Mouse (Mus musculus): Measurements from ENCODE around the gene Hdac9. TPM values are rescaled to one million over a fixed set of nuclear protein-coding genes. Genes with fewer than 3 reads are reported as not detected.
"Not testable (repeated sequence)": the region's sequence is repeated elsewhere in the genome, so short reads cannot be mapped to it uniquely, and the experiment has no call there.

Hdac9 gene
- total RNA-seq, 2 experiments from 2014 or later, result 46.3 to 47.5 TPM

GRCm38 (mm10) chr12:34173036-34173435 lies 743.9 kb downstream of the Hdac9 start:
- intact Hi-C loops (cut with DNase I), result no loop called here
- no peak for DNase-seq

GRCm38 (mm10) chr12:34170601-34171000 lies 746.3 kb downstream of the Hdac9 start:
- intact Hi-C loops (cut with DNase I), result no loop called here
- no peak for DNase-seq

GRCm38 (mm10) chr12:34165674-34166073 lies 751.2 kb downstream of the Hdac9 start:
- no peak for DNase-seq
- intact Hi-C loops (cut with DNase I), result no loop called here

- intact Hi-C loops (cut with DNase I), result no loop called here
- no peak for DNase-seq
Observed at GRCm38 (mm10) chr12:34156301-34156700, 760.6 kb downstream of the Hdac9 start.

GRCm38 (mm10) chr12:34155740-34156139 lies 761.2 kb downstream of the Hdac9 start:
- intact Hi-C loops (cut with DNase I), result no loop called here
- no peak for DNase-seq

- DNase-seq, result no peak
- intact Hi-C loops (cut with DNase I), result no loop called here
Observed at GRCm38 (mm10) chr12:34154757-34155156, 762.1 kb downstream of the Hdac9 start.

GRCm38 (mm10) chr12:34151336-34151735 lies 765.6 kb downstream of the Hdac9 start:
- intact Hi-C loops (cut with DNase I), result no loop called here
- DNase-seq, result no peak

GRCm38 (mm10) chr12:34142743-34143142 lies 774.2 kb downstream of the Hdac9 start:
- intact Hi-C loops (cut with DNase I), result no loop called here
- DNase-seq, result no peak

GRCm38 (mm10) chr12:34113336-34113735 lies 803.6 kb downstream of the Hdac9 start:
- intact Hi-C loops (cut with DNase I), result no loop called here
- DNase-seq, result no peak

- intact Hi-C loops (cut with DNase I), result no loop called here
- DNase-seq, result no peak
Observed at GRCm38 (mm10) chr12:34092953-34093352, 823.9 kb downstream of the Hdac9 start.

- no peak for DNase-seq
- intact Hi-C loops (cut with DNase I), result no loop called here
Observed at GRCm38 (mm10) chr12:34091851-34092250, 825.0 kb downstream of the Hdac9 start.

GRCm38 (mm10) chr12:34087292-34087942 lies 829.5 kb downstream of the Hdac9 start:
- intact Hi-C loops (cut with DNase I), result no loop called here
- DNase-seq, result no peak

GRCm38 (mm10) chr12:34076981-34077380 lies 839.9 kb downstream of the Hdac9 start:
- intact Hi-C loops (cut with DNase I), result no loop called here
- no peak for DNase-seq

GRCm38 (mm10) chr12:34075805-34076509 lies 840.9 kb downstream of the Hdac9 start:
- no peak for DNase-seq
- intact Hi-C loops (cut with DNase I), result no loop called here

- DNase-seq, result no peak
- intact Hi-C loops (cut with DNase I), result no loop called here
Observed at GRCm38 (mm10) chr12:34052508-34052907, 864.4 kb downstream of the Hdac9 start.

GRCm38 (mm10) chr12:34052036-34052435 lies 864.9 kb downstream of the Hdac9 start:
- intact Hi-C loops (cut with DNase I), result no loop called here
- DNase-seq, result no peak

GRCm38 (mm10) chr12:34051112-34051511 lies 865.8 kb downstream of the Hdac9 start:
- intact Hi-C loops (cut with DNase I), result no loop called here
- peak; percentile 8 for DNase-seq

- DNase-seq, result no peak
- intact Hi-C loops (cut with DNase I), result no loop called here
Observed at GRCm38 (mm10) chr12:34040949-34041348, 875.9 kb downstream of the Hdac9 start.

- no peak for DNase-seq
- intact Hi-C loops (cut with DNase I), result no loop called here
Observed at GRCm38 (mm10) chr12:34040061-34040460, 876.8 kb downstream of the Hdac9 start.

GRCm38 (mm10) chr12:34009796-34010195 lies 907.1 kb downstream of the Hdac9 start:
- DNase-seq; intact Hi-C loops (cut with DNase I): not testable (repeated sequence)

Data from left cerebral cortex, postnatal 4 days (tissue).